Mouse (Mus musculus) layer of hippocampus, adult 18-20 months (tissue): ENCODE results near the gene Bnip3. TPM values are rescaled to one million over a fixed set of nuclear protein-coding genes. Genes with fewer than 3 reads are reported as not detected.

Source experiments
- DNase-seq, 2 experiments: peaks; one replicate each; pipeline ENCODE4 v3.0.0; 2022; ENCODE audit warnings: low spot score in 2 of 2
- total RNA-seq, 2 experiments: library from RNA; stranded (reverse); gene quantifications; 2 replicates each; pipeline ENCODE4 v1.2.3; 2021

Gene Bnip3
- total RNA-seq, 2 experiments from 2014 or later, result 103 to 113 TPM

GRCm38 (mm10) chr7:138845544-138846391 lies 63.6 kb downstream of the Bnip3 start, which contains the start of the genes Ppp2r2d and Mapk1ip1:
Gene Ppp2r2d (plus strand): TSS chr7:138846079.
Gene Mapk1ip1 (minus strand): TSS chr7:138846273.
- peak; percentile 94 to 95 for DNase-seq

GRCm38 (mm10) chr7:138845111-138845510 lies 64.2 kb downstream of the Bnip3 start:
- no peak for DNase-seq

- DNase-seq, result no peak
Observed at GRCm38 (mm10) chr7:138843421-138843820, 65.9 kb downstream of the Bnip3 start.

GRCm38 (mm10) chr7:138841436-138842151 lies 67.7 kb downstream of the Bnip3 start:
- no peak for DNase-seq

Other genes starting within 250 kb of the Bnip3 start
- gene Ppp2r2d, start 63.4 kb downstream of the Bnip3 start, total RNA-seq, result 10 to 100 TPM; 63.0 to 64.0 TPM
- gene Mapk1ip1, start 63.2 kb downstream of the Bnip3 start, total RNA-seq, result 10 to 100 TPM; 40.7 to 41.7 TPM
- gene Jakmip3, start 31.2 kb upstream of the Bnip3 start, total RNA-seq, result 10 to 100 TPM; 46.4 to 47.8 TPM
- 10 to 100 TPM; 43.9 to 44.7 TPM for gene Dpysl4, start 176.5 kb upstream of the Bnip3 start, total RNA-seq